Mouse (Mus musculus) forebrain, embryonic 15.5 days (tissue): Measurements from ENCODE around the gene Fam83f. TPM values are rescaled to one million over a fixed set of nuclear protein-coding genes. Genes with fewer than 3 reads are reported as not detected.

ENCODE experiments used
- ATAC-seq: fragments of 200-750 bp; cut with Nextera tagmentation; replicated peaks from 2 replicates; pipeline ENCODE4 v1.8.0; 2017; ENCODE audit warnings: mild to moderate bottlenecking, moderate TSS enrichment, moderate library complexity
- H3K27ac ChIP-seq: fragments of 300-500 bp; sonication (generic); replicated peaks from 2 replicates; pipeline ENCODE4 v1.5.1; 2015; ENCODE audit warnings: mild to moderate bottlenecking, inconsistent platforms
- H3K27me3 ChIP-seq: fragments of 300-500 bp; sonication (generic); 2 replicates; pipeline ENCODE4 v1.6.1; 2015; ENCODE audit warnings: inconsistent platforms
- H3K36me3 ChIP-seq: fragments of 300-500 bp; sonication (generic); 2 replicates; pipeline ENCODE4 v1.6.1; 2015; ENCODE audit warnings: mild to moderate bottlenecking, inconsistent platforms
- H3K4me1 ChIP-seq: fragments of 300-500 bp; sonication (generic); 2 replicates; pipeline ENCODE4 v1.6.1; 2015; ENCODE audit warnings: inconsistent platforms
- H3K4me2 ChIP-seq: fragments of 300-500 bp; sonication (generic); replicated peaks from 2 replicates; pipeline ENCODE4 v1.6.1; 2015; ENCODE audit warnings: mild to moderate bottlenecking, inconsistent platforms
- H3K4me3 ChIP-seq: fragments of 300-500 bp; sonication (generic); 2 replicates; pipeline ENCODE4 v1.5.1; 2015; ENCODE audit warnings: mild to moderate bottlenecking, inconsistent platforms
- H3K9ac ChIP-seq: fragments of 300-500 bp; sonication (generic); replicated peaks from 2 replicates; pipeline ENCODE4 v1.6.1; 2015; ENCODE audit warnings: mild to moderate bottlenecking, inconsistent platforms
- H3K9me3 ChIP-seq: fragments of 300-500 bp; sonication (generic); 2 replicates; pipeline ENCODE4 v1.6.1; 2016; ENCODE audit warnings: inconsistent platforms
- WGBS: fragments of 180-500 bp; shearing (Covaris S2); methylation state at CpG from one replicate; pipeline ENCODE4 v1.1.7; 2015; ENCODE audit warnings: mixed read lengths; 5-methylcytosine and 5-hydroxymethylcytosine counted together
- polyA plus RNA-seq: library from polyadenylated mRNA; unstranded; fragments of >200 nt; fragmentation: Nextera tagmentation; extraction: Ambion mirVana; gene quantifications from 2 replicates; pipeline ENCODE4 v1.2.1, GENCODE M21; 2015

Fam83f gene
- polyA plus RNA-seq, 1 experiment from 2014 or later: 0.05 TPM

DNA sequence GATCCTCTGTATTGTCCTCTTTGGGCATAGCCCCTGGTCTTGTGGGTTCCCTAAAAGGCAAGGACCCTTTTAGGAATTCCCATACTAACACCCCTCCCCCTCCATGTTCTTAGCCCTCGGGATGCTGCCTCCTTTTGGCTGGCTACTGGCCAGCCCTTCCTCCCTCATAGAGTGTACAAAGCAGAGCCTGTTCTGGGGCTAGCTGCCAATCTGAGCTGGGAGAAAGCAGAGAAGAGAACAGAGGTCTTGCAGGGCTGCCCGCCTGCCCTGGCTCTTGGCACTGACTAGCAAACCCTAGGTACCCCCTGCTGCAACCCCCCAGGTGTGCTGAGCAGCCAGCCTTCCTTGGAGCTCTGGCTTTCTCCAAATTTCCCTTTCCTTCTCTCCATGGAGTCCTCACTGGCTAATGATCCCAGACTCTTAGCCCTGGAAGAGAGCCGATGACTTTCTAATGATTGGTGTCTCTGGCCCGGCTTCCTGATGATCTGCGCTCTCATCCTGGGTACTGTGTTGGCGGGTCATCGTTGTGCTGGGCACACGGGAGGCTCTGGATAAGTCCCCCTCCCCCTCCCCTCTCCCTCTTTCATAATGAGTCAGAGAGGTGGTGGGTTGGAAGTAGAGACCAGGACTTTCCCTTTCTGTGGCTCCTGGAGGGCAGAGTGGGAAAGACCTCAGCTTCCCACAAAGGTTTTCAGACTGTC is 8.0 kb downstream of the Fam83f start:
- Histone ChIP-seq H3K27me3 (no peaks in the 10 kb centered on the region), H3K4me3 (no peak overlapping the region), H3K4me2 (no peak overlapping the region), H3K9me3 (no peaks in the 10 kb centered on the region), H3K4me1 (peaks cover 29% of the 10 kb centered on the region), H3K36me3 (no peaks in the 10 kb centered on the region), H3K27ac (no peak overlapping the region), H3K9ac (no peak overlapping the region)
- ATAC-seq: peak; percentile 69; the same call in 1 of the 2 replicates
- 20% methylated on average over 8 of the region's 8 CpGs for WGBS

DNA sequence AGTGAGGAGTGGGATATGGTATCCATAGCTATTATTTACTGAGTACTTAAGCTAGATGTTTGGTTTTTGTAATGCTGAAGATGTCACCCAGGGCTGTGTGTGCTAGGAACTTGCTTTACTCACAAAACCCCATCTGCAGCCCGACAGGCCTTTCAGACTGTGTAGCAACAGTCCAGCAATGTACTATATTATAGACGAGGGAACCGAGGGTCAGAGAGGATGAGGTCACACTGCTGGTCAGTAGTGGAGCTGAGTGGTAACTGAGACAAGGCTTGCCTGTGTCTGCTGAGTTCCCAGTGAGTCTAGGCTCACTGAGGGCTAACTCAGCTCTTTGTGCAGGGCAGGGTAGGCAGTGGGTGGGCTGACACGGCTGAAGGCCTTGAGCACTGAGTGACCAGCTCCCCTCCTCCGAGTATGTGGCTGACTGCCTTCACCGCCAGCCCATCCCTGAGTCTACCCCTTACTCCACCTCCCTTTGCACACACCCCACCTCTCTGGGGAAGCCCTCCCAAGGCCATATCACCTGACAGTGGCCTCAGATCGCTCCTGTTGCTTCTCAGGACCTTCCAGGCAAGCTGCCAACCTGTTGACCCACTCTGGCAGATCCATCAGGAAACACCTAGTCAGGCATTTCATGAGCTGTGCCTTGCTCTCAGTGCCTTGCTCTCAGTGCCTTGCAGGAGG is 8.8 kb downstream of the Fam83f start:
- WGBS: 58% methylated on average over 7 of the region's 7 CpGs
- Histone ChIP-seq H3K27ac (no peak overlapping the region), H3K4me1 (peaks cover 38% of the 10 kb centered on the region)

DNA sequence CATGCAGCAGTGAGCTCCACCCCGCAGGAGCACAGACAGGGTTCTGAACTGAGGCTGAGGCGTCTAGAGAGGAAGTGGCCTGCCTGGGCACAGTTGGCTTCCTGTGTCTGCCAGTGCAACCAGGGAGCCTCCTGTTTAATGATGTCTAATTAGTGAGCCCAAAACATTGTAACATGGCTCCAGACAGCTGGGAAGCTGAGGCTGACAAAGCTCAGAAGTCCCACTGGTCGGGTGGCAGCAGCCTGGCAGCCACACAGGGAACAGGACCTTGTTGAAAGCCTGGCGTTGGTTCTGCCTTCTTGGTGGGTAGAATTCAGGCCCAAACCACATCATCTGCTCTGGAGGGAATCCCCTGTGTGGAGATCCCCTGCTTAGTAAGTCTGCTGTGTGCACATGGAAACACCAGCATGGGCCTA is 9.8 kb downstream of the Fam83f start:
- H3K4me3 ChIP-seq: no peak overlapping the region
- no peak overlapping the region for H3K9ac ChIP-seq
- no peaks in the 10 kb centered on the region for H3K9me3 ChIP-seq
- peaks cover 40% of the 10 kb centered on the region for H3K4me1 ChIP-seq
- no peak overlapping the region for H3K4me2 ChIP-seq
- 49% methylated on average over 4 of the region's 4 CpGs for WGBS
- ATAC-seq: no peak
- no peaks in the 10 kb centered on the region for H3K27me3 ChIP-seq
- no peak overlapping the region for H3K27ac ChIP-seq
- H3K36me3 ChIP-seq: no peaks in the 10 kb centered on the region

More for the DNA sequence above, 8.8 kb downstream of the Fam83f start:
- Histone ChIP-seq H3K36me3 (no peaks in the 10 kb centered on the region), H3K9me3 (no peaks in the 10 kb centered on the region), H3K27me3 (no peaks in the 10 kb centered on the region), H3K4me3 (no peak overlapping the region), H3K4me2 (no peak overlapping the region), H3K9ac (no peak overlapping the region)
- ATAC-seq: no peak

DNA sequence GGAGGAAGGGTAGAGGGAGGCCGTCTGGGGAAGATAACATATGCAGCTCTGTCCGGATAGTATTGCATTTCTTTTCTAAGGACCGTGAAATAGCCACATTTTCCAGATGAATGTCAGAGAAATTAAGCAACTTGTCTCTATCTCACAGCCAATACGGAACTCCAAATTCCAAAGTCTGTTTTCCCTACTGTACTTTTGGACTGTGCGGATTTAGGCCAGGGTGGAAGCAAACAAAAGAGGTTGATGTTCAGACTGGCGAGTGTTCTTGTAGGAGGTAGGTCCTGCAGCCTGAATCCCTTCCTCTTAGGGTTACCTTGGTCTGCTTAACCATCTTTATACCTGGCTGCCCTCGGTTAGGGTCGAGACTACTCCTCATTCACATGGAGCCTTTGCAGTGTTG is 10.7 kb downstream of the Fam83f start:
- WGBS: 93% methylated on average over 8 of the region's 8 CpGs
- Histone ChIP-seq H3K9ac (no peak overlapping the region), H3K27ac (no peak overlapping the region), H3K4me2 (no peak overlapping the region), H3K4me1 (peaks cover 40% of the 10 kb centered on the region), H3K27me3 (no peaks in the 10 kb centered on the region), H3K9me3 (no peaks in the 10 kb centered on the region), H3K4me3 (no peak overlapping the region), H3K36me3 (no peaks in the 10 kb centered on the region)
- no peak for ATAC-seq

DNA sequence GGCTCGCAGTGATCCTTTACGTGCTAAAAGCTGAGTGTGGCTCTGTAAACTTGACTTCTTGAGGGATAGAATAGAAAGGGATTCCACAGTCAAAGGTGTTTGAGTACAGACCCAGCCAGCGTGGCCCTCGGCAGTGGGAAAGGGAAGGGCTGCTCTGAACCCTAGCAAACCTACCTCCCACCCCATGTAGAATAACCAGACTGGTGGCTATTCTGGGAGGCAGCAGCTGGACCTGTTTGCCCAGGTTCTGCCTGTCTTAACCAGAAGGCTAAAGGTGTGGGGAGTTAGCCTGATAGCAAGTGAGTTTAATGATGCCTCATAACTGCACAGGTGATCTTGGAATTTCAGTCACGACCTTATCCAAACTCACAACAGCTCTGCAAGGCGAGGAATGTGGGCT is 11.5 kb downstream of the Fam83f start:
- H3K27me3 ChIP-seq: no peaks in the 10 kb centered on the region
- 84% methylated on average over 6 of the region's 6 CpGs for whole genome bisulfite sequencing
- no peaks in the 10 kb centered on the region for H3K36me3 ChIP-seq
- H3K4me1 ChIP-seq: peaks cover 40% of the 10 kb centered on the region
- H3K27ac ChIP-seq: no peak overlapping the region
- H3K9ac ChIP-seq: no peak overlapping the region
- no peak for ATAC-seq
- H3K4me2 ChIP-seq: no peak overlapping the region
- H3K4me3 ChIP-seq: no peak overlapping the region
- no peaks in the 10 kb centered on the region for H3K9me3 ChIP-seq

DNA sequence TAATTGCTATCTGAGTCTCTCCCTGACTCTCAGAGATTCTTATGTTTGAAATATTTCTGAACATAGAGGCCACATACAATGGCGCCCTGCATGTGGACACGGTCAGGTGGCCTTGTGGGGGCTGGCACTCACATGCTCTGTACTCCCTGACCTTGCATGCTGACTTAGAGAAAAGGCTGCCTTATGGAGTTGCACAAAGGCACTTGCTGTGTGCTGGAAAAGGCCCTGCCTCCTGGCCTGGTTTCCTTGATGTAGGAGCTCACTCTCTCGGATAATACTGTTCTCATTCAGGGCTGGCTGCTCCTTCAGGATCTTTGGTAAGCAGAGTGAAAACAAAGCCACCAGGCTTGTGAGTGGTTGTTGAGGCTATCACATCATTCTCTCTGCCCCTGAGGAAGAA is 12.3 kb downstream of the Fam83f start:
- Histone ChIP-seq H3K4me1 (peaks cover 40% of the 10 kb centered on the region), H3K36me3 (no peaks in the 10 kb centered on the region), H3K4me3 (no peak overlapping the region), H3K9me3 (no peaks in the 10 kb centered on the region), H3K27me3 (no peaks in the 10 kb centered on the region), H3K27ac (no peak overlapping the region), H3K4me2 (no peak overlapping the region), H3K9ac (no peak overlapping the region)
- no peak for ATAC-seq
- WGBS: 58% methylated on average over 3 of the region's 3 CpGs

DNA sequence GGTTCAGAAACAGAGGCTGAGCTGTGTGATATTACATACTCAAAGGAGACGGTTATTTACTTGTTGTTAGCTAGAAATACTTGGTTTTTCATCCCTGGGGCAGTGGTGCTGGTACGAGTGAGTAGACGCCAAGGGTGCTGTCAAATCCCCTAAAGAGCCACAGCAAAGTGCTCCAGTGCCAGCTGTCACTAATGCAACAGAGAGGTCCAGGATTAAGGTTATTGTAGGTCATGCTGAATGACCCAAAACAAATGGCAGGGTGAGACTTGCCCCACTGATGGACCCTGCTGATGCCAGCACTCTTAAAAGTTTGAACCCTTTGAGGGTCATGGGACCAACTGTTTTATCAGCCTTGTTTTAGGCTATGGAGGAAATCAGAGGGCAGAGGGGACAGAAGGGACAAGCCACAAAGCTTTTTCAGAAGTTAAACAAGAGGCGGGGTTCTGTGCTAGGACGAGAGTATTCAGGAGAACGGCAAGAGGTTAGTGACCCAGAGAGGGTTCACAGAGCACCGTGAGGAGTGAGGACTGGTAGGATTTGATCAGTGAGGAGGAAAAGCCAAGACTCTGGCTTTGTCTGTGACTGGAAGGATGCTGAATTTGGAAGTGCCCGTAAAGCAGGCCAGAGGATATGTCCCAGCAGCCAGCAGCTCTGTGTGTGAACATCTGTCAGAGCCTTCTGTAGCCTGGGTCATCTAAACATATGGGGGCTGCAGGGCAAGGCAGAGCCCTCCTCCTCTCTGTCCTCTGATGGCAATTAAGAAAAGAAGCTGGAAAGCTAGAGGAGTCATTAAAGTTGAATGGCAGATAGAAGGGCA is 13.3 kb downstream of the Fam83f start:
- no peaks in the 10 kb centered on the region for H3K27me3 ChIP-seq
- H3K4me3 ChIP-seq: no peak overlapping the region
- no peak overlapping the region for H3K4me2 ChIP-seq
- H3K9me3 ChIP-seq: no peaks in the 10 kb centered on the region
- 19% methylated on average over 8 of the region's 8 CpGs for WGBS
- no peak overlapping the region for H3K9ac ChIP-seq
- ATAC-seq: 0 out of 2 replicates have a peak, but pooled peaks have one; percentile 16
- H3K36me3 ChIP-seq: no peaks in the 10 kb centered on the region
- no peak overlapping the region for H3K27ac ChIP-seq
- peaks cover 31% of the 10 kb centered on the region for H3K4me1 ChIP-seq

DNA sequence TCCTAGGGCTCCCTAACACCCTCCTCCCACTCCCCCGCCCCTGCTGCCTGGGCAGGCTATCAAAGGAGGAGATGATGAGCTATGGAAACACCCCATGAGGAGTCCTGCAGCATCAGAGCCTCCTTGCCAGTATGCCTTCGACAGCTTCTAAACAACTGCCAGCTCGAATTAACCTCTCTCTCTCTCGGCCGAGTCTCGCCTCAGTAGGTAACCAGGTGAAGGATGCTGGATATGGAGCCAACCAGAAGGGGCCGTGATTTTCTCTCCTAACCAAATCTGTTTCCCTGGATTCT is 13.9 kb downstream of the Fam83f start:
- Histone ChIP-seq H3K36me3 (no peaks in the 10 kb centered on the region), H3K27me3 (no peaks in the 10 kb centered on the region), H3K9ac (no peak overlapping the region), H3K4me1 (peaks cover 29% of the 10 kb centered on the region), H3K4me2 (no peak overlapping the region), H3K4me3 (no peak overlapping the region), H3K27ac (no peak overlapping the region), H3K9me3 (no peaks in the 10 kb centered on the region)
- ATAC-seq: 0 out of 2 replicates have a peak, but pooled peaks have one; percentile 16
- WGBS: 39% methylated on average over 7 of the region's 7 CpGs

DNA sequence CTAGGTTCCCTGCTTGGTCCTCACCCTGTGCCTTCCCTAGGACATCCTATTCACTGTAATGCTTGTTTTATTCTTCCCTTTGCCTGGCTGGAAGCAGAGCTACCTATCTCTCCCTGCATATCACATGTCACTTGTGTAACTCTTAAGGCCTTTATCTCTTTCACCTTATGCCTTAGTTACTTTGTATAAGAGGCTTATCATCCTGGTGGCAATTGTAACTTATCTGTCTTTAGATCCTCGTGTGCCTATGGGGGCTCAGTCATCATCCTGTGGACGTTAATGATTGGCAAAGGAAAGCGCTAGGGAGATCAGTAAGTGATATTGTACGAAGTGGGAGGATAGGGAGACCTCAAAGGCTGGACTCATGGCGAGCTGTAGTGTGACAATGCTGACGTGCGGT is 16.9 kb downstream of the Fam83f start:
- H3K4me3 ChIP-seq: no peak overlapping the region
- no peak for ATAC-seq
- no peaks in the 10 kb centered on the region for H3K27me3 ChIP-seq
- WGBS: 74% methylated on average over 7 of the region's 7 CpGs
- H3K27ac ChIP-seq: no peak overlapping the region
- H3K4me2 ChIP-seq: no peak overlapping the region
- H3K9me3 ChIP-seq: no peaks in the 10 kb centered on the region
- no peak overlapping the region for H3K9ac ChIP-seq
- peaks cover 24% of the 10 kb centered on the region for H3K4me1 ChIP-seq
- no peaks in the 10 kb centered on the region for H3K36me3 ChIP-seq

DNA sequence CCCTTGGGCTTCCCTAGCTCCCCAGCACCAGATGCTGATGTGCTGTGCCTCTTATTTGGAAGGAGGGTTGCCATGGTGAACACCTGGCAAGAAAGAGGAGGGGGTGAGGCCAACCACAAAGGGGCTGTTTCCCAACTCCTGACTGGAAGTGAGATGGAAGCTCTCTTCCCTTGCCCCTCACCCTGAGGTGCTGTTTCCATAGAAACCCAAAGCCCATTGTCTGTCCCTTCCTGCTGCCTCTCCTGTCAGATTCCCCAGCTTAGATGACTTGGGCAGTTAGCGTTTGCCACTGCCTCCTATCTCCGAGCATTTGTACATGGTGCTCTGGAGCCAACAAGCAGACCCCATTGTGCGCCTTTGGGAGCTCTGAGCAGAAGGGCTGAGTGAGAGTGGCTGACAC is 21.8 kb downstream of the Fam83f start:
- Histone ChIP-seq H3K27me3 (no peaks in the 10 kb centered on the region), H3K4me3 (no peak overlapping the region), H3K27ac (no peak overlapping the region), H3K4me1 (peaks cover 18% of the 10 kb centered on the region), H3K9ac (no peak overlapping the region), H3K4me2 (no peak overlapping the region), H3K36me3 (no peaks in the 10 kb centered on the region), H3K9me3 (no peaks in the 10 kb centered on the region)
- 14% methylated on average over 3 of the region's 3 CpGs for WGBS
- ATAC-seq: no peak

DNA sequence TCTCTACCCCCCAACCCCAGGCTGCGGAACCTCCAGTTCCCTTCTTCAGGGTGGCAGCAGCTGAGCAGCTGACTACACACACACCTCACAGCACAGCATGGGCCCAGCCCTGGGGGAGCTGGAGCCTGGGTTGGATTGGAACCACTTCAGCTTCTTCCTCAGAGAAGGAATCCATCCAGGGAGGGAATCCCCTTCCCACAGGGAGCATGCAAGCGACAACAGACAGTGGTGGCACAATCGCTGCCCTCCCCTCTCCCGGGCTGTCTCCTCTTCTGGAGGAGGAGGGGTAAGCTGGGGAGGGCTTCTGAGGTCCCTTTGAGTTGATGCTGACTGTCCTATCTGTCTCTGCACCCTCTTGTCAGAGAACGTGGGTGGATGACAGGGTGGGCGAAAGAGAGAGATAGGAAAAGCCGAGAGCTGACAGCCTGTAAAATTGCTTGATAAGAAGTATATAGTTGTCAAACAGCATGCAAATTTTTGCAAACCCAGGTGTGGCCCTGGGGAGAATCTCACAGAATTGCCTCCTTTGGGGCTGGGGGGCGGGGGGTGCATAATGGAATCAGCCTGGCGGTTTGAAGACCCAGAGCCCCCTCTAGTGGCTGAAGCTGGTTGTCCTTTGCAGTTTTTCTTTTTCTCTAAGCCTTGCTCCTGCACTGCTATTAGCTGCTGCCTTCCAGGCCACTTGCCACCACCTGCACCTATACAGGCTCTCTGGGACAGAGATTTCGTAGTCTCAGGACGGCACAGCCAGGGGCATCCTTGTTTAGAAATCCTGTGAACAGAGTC is 22.7 kb downstream of the Fam83f start:
- Histone ChIP-seq H3K27ac (0 out of 2 replicates have a peak overlapping the region, but pooled peaks have one; percentile 1), H3K9me3 (no peaks in the 10 kb centered on the region), H3K4me2 (peak overlapping the region; percentile 31), H3K27me3 (no peaks in the 10 kb centered on the region), H3K36me3 (no peaks in the 10 kb centered on the region), H3K9ac (0 out of 2 replicates have a peak overlapping the region, but pooled peaks have one; percentile 16), H3K4me1 (peaks cover 18% of the 10 kb centered on the region), H3K4me3 (no peak overlapping the region)
- 17% methylated on average over 11 of the region's 11 CpGs for WGBS
- ATAC-seq: peak; percentile 51
